In genomic region chr13:38623296-38623695, GRCm38 (mm10) we compare ENCODE assay signal across 18 mouse cellular contexts.
"Had no signal": no experiment of that assay in that cellular context is flagged by ENCODE, and none has a peak within 500 bp of the region (broad histone marks: within the 10 kb centered on the region; RNA-seq: fewer than 3 reads in every experiment).

No protein-coding gene starts in this region.

- H3K4me2 ChIP-seq: kidney, embryonic 15.5 days; limb, embryonic 13.5 days; lung, embryonic 14.5 days; midbrain, embryonic 12.5 days; midbrain, embryonic 15.5 days; neural tube, embryonic 12.5 days; neural tube, embryonic 15.5 days had no signal

- H3K36me3 ChIP-seq: midbrain, embryonic 15.5 days had no signal

- H3K9me3 ChIP-seq: limb, embryonic 10.5 days; limb, embryonic 13.5 days; midbrain, embryonic 12.5 days; midbrain, embryonic 15.5 days; neural tube, embryonic 12.5 days; neural tube, embryonic 15.5 days had no signal

- DNase-seq: kidney, adult 8-10 months; kidney, postnatal 10 days; kidney, postnatal 36 days; lung, embryonic 14.5 days; right cerebral cortex, adult 18-20 months; right cerebral cortex, postnatal 14 days; right cerebral cortex, postnatal 4 days; thymus, postnatal 25 days had no signal

- H3K27ac ChIP-seq: kidney, embryonic 15.5 days; limb, embryonic 10.5 days; limb, embryonic 13.5 days; macrophage; midbrain, embryonic 12.5 days; midbrain, embryonic 15.5 days; neural tube, embryonic 12.5 days; neural tube, embryonic 15.5 days had no signal

- H3K4me1 ChIP-seq: kidney, embryonic 15.5 days; limb, embryonic 10.5 days; limb, embryonic 13.5 days; midbrain, embryonic 12.5 days; midbrain, embryonic 15.5 days; neural tube, embryonic 12.5 days had no signal

- H3K9ac ChIP-seq: kidney, embryonic 15.5 days; limb, embryonic 13.5 days; lung, embryonic 14.5 days; midbrain, embryonic 12.5 days; midbrain, embryonic 15.5 days; neural tube, embryonic 12.5 days; neural tube, embryonic 15.5 days had no signal

- H3K4me3 ChIP-seq: kidney, embryonic 15.5 days; limb, embryonic 10.5 days; limb, embryonic 13.5 days; midbrain, embryonic 12.5 days; midbrain, embryonic 15.5 days; neural tube, embryonic 12.5 days; neural tube, embryonic 15.5 days had no signal

- H3K27me3 ChIP-seq: kidney, embryonic 15.5 days; limb, embryonic 13.5 days; midbrain, embryonic 12.5 days; midbrain, embryonic 15.5 days; neural tube, embryonic 12.5 days; neural tube, embryonic 15.5 days had no signal

- ATAC-seq: intestine, postnatal 0 days; lung, postnatal 0 days; midbrain, embryonic 15.5 days had no signal
